Mouse (Mus musculus): ENCODE data around the gene Taf13. TPM values are rescaled to one million over a fixed set of nuclear protein-coding genes. Genes with fewer than 3 reads are reported as not detected.

Taf13 gene
- polyA plus RNA-seq (2012; rRNA removed; ENCODE audit: low replicate concordance), result 3.9 and 7.2 TPM in 2 replicates

DNA sequence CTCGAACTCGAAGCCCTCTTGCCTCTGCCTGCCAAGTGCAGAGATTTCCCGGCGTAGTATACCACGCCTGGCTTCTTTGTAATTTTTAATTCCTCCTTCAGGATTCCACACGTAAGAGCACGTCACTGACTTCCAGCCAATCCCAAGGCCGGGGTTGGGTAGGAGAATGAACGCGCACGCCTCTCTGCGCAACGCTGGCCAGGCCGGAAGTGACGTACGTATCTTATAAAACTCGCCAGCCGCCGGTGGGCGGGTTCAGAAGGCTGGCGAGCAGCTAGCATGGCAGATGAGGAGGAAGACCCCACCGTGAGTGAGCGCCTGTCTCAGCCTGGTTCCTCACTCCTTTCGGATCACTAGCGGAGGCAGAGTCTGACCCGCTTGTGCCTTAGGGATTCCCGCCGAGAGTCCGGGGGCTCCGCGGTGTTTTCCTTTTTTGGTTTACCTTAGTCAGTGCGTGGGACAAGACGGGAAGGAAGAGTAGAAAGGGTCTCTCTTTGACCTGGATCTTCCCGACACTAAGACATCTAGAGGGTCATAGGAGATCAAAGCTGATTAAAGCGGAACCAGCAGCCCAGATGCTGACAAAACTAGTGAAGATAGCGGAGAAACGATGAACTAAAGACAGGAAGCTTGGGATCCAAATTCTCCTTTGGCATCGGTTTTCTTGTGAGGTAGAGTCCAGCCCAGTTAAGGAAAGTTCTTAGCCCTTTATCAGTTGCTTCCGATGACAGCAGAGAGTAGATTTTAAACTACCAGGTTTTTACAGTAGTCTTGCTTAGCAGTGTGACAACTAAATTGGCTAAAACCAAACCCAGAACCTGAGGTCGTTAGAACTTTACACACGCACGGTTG lies at the start of gene Taf13:
Gene Taf13 (plus strand): TSS at position 256 of the 852 bp plus-strand sequence.

DNA sequence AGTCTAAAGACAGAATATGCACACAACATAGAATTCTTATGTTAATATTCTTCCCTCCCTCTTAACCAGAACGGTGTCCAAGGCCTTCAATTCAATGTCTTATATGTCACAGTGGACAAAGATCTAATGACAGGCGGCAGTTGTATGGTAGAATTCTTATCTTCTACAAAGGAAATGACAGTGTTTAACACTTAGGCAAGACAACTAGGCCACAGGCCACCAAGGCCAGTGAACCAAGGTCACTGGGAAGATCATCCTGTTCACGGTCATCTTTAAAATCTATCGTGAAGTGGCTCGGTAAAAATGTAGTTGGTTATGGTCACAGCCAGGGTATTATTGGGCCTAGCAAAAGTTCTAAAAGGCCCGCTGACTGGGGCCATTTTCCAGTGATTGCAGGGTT lies 37.5 kb upstream of the Taf13 start, which contains the start of gene 1700013F07Rik:
Gene 1700013F07Rik (plus strand): TSS at position 200 of the 400 bp plus-strand sequence.

DNA sequence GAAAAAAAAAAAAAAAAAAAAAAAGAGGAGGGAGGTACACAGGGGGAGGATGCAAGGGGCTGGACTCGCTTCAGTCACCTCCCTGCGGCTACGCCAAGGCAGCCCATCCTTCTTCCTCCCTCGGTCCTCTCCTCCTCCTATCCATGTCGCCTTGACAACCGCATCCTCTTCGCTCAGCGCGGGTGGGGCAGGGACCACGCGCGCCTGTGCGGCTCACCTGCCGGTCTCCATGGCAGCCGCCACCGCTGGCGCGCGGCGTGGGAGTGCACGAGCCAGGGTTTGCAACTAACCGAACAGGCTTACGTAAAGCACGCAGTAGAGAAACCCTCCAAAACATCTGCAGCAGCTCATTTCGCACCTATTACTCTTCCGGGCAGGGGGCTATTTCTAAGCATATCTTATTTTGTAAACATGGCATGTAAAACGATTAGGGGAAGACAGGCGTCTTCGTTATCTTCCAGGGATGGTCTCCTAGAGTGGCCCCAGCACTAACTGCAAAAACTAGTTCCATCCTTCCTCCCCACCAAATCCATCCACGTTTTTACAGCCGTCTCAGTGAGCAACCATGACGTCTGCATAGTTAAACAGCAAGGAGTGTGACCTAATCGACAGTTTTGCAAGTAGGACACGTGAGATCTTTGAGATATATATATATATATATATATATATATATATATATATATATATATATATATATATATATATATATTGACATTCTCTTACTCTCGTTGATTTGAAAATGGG lies 34.8 kb upstream of the Taf13 start, which contains the start of gene 5330417C22Rik:
Gene 5330417C22Rik (minus strand): TSS at position 20 of the 744 bp plus-strand sequence.

DNA sequence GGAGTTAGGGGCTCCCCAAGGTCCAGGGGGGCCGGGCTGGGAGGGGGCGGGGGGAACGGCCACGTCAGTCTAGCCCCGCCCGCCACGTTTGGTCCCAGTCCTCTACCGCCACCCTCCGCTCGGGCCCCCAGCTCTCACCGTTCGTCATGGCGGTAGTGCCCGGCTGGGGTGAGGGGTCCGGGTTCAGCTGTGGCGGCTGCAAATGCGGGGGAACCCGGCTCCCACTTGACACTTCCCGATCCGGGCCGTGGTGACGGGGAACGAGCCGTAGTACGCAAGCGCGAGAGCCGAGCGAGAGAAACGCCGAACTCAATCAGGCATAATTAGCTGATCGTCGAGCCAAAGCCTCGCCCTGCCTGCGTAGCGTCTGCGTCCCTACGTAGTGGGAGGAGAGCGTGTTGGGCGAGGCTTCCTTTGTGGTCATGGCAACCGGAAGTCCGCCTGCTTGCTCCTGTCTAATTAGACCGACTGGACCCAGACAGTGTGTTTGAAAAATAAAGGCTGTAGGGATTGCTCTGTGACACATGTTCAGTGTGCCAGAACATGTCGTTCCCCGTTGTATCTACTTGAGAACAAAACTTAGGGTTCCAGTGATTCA lies 9.3 kb upstream of the Taf13 start, which contains the start of gene Tmem167b:
Gene Tmem167b (minus strand): TSS at position 334 of the 598 bp plus-strand sequence.

DNA sequence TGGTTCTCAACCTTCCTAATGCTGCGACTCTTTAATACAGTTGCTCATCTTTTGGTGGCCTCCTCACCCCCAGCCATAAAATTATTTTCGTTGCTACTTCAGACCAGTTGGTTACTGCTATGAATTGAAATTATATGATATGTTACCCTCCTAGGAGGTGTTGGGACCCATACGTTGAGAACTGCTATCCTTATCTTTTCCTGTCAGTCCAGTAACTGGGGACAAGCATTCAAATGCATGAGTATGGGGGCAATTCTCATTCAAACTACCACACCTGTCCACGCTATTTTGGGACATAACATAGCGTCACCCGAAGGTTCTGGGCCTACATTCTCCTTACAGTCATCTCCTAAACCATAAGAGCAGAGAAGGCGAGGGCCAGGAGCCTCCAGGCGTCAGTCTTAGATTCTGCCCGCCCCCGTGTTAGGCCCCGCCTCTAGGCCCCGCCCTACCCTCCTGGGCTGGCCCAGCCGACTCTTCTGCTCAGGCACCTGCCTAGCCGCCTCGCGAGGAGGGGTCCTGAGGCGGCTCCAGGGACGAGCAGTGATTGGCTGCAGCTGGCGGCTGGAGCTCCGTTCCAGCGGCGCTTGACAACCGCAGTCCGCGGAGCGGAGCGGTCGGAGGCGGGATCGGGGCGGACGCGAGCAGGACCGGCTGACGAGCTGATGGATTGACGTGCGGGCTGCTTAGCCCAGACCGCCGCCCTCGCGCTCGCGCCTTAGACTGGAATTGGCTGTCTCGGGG lies 19.5 kb downstream of the Taf13 start, which contains the start of gene Wdr47:
Gene Wdr47 (plus strand): TSS at position 494 of the 744 bp plus-strand sequence.

Other genes with a start within 250 kb of the Taf13 start
- gene Mybphl, start 206.8 kb upstream of the Taf13 start, polyA plus RNA-seq (2012; rRNA removed; ENCODE audit: low replicate concordance), result not detected in 2 replicates
- gene Psrc1, start 187.9 kb upstream of the Taf13 start, polyA plus RNA-seq (2012; rRNA removed; ENCODE audit: low replicate concordance), result 1.1 and 5.4 TPM in 2 replicates
- gene Celsr2, start 156.1 kb upstream of the Taf13 start, polyA plus RNA-seq (2012; rRNA removed; ENCODE audit: low replicate concordance), result 5.4 and 20.9 TPM in 2 replicates
- gene Sars, start 126.5 kb upstream of the Taf13 start, polyA plus RNA-seq (2012; rRNA removed; ENCODE audit: low replicate concordance), result 41.3 and 52.4 TPM in 2 replicates
- gene 1700013F07Rik, start 37.5 kb upstream of the Taf13 start, polyA plus RNA-seq (2012; rRNA removed; ENCODE audit: low replicate concordance), result 0.29 and 0.37 TPM in 2 replicates
- 0.04 and 1.9 TPM in 2 replicates for gene 5330417C22Rik, start 35.2 kb upstream of the Taf13 start, polyA plus RNA-seq (2012; rRNA removed; ENCODE audit: low replicate concordance)
- 6.8 and 10.8 TPM in 2 replicates for gene Tmem167b, start 9.2 kb upstream of the Taf13 start, polyA plus RNA-seq (2012; rRNA removed; ENCODE audit: low replicate concordance)
- gene Wdr47, start 19.6 kb downstream of the Taf13 start, polyA plus RNA-seq (2012; rRNA removed; ENCODE audit: low replicate concordance), result 7.1 and 8.7 TPM in 2 replicates
- 28.8 and 47.1 TPM in 2 replicates for gene Clcc1, start 82.2 kb downstream of the Taf13 start, polyA plus RNA-seq (2012; rRNA removed; ENCODE audit: low replicate concordance)
- gene Gpsm2, start 150.6 kb downstream of the Taf13 start, polyA plus RNA-seq (2012; rRNA removed; ENCODE audit: low replicate concordance), result 1.9 and 18.5 TPM in 2 replicates
- gene Aknad1, start 168.0 kb downstream of the Taf13 start, polyA plus RNA-seq (2012; rRNA removed; ENCODE audit: low replicate concordance), result 0.09 and 0.42 TPM in 2 replicates

Data from subcutaneous adipose tissue, adult 2 months (tissue).